Mouse (Mus musculus) ovary, adult 18-20 months (tissue): ENCODE results near the gene Gm9887.

Source experiments
- DNase-seq: peaks from one replicate; pipeline ENCODE4 v3.0.0; 2022; ENCODE audit warnings: low spot score, mixed read lengths

The Gm9887 gene

GRCm38 (mm10) chr12:69360655-69360996 lies 11.6 kb downstream of the Gm9887 start:
- DNase-seq: no peak

GRCm38 (mm10) chr12:69357300-69357646 lies 15.0 kb downstream of the Gm9887 start:
- no peak for DNase-seq

- DNase-seq: peak; percentile 77
Observed at GRCm38 (mm10) chr12:69356546-69357299, 15.5 kb downstream of the Gm9887 start, which contains the start of gene Nemf. Gene Nemf (minus strand): TSS chr12:69357165.

GRCm38 (mm10) chr12:69351685-69352084 lies 20.6 kb downstream of the Gm9887 start:
- no peak for DNase-seq

GRCm38 (mm10) chr12:69349928-69350327 lies 22.3 kb downstream of the Gm9887 start:
- DNase-seq: no peak

- DNase-seq: no peak
Observed at GRCm38 (mm10) chr12:69333547-69333946, 38.7 kb downstream of the Gm9887 start.

- no peak for DNase-seq
Observed at GRCm38 (mm10) chr12:69332147-69332546, 40.1 kb downstream of the Gm9887 start.

- no peak for DNase-seq
Observed at GRCm38 (mm10) chr12:69331187-69331586, 41.1 kb downstream of the Gm9887 start.
